Mouse (Mus musculus) testis, postnatal 14 days (tissue): ENCODE data around the gene Gsk3a.
A peak's percentile ranks its signal among the peaks of the same experiment; 100 is the strongest.

Source experiments
- DNase-seq: peaks from one replicate; pipeline ENCODE4 v3.0.0; 2021; ENCODE audit warnings: low spot score

Gsk3a gene

DNA sequence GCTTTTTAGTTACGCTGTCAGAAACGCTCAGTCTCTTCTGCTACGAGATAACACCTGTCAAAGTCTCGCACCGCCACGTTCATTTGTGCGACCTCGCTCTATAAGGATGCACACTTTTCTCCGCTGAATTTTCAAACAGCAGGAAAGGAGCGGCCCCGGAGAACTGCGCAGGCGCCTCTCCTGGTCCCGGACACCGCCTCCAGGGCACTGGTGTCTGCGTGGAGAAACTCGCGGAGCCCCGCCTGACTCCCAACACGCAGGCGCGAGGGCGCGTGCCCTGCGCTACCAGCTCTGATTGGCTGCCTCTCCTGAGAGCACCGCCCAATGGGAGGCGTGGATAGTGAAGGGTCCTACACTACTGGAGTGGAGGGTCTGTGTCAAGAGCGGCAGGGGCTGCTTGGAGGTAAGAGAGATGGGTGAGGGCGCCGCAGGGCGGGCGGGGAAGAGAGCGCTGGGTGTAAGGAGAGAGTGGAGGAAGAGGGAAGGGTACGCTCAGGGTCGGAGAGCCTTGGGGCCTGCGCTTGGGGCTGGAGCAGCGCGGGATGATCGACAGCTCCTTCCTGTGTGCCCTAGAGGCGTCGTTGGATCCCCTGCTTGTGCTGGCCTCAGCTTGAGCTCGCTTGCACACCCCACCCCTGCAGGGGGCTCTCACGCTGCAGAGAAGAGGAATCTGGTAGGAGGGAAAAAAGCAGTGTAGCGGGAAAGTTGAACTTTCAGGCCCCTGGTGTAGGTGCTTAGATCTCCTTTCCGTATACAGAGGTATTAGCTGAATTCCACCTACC lies 16.4 kb downstream of the Gsk3a start, which contains the start of gene Zfp526:
Gene Zfp526 (plus strand): TSS at position 324 of the 782 bp plus-strand sequence.
- peak; percentile 96 for DNase-seq

DNA sequence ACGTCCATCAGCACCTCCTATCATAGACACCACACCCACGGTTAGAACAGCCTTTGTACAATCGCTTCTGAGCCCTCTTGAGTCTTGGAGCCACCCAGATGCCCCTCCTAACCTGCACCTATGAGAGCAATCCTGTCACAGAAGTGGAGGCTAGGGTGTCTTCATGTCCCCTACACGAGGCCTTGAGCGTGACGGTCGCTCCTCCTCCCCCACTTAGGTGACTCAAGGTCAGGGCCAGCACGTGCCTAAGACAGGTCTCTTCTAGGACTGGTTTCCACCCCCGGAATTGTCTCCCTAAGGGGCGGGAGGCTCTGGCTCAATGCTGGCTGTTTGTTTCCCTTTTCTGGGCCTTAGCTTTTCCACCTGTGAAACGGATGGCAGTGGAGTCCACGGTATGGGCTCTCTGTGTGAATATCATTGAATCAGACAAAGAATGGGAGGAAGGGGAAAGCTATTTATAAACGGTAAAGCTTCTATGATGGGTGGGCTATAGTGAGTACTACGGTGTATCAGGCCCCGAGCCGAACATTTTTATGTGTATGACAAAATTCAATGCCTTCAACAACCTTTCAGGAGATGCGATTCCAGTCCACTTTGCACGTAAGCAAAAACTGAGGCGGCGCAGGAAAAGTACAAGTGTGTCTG lies 17.1 kb downstream of the Gsk3a start, which contains the start of gene Dedd2:
Gene Dedd2 (minus strand): TSS at position 159 of the 645 bp plus-strand sequence.
- DNase-seq = peak; percentile 53

- DNase-seq = peak; percentile 93
These were observed 17.7 kb downstream of the Gsk3a start for GRCm38 (mm10) chr7:25219756-25220456.

GRCm38 (mm10) chr7:25219416-25219750 lies 18.3 kb downstream of the Gsk3a start:
- no peak for DNase-seq

GRCm38 (mm10) chr7:25218705-25219415 lies 18.8 kb downstream of the Gsk3a start:
- DNase-seq = peak; percentile 52

DNA sequence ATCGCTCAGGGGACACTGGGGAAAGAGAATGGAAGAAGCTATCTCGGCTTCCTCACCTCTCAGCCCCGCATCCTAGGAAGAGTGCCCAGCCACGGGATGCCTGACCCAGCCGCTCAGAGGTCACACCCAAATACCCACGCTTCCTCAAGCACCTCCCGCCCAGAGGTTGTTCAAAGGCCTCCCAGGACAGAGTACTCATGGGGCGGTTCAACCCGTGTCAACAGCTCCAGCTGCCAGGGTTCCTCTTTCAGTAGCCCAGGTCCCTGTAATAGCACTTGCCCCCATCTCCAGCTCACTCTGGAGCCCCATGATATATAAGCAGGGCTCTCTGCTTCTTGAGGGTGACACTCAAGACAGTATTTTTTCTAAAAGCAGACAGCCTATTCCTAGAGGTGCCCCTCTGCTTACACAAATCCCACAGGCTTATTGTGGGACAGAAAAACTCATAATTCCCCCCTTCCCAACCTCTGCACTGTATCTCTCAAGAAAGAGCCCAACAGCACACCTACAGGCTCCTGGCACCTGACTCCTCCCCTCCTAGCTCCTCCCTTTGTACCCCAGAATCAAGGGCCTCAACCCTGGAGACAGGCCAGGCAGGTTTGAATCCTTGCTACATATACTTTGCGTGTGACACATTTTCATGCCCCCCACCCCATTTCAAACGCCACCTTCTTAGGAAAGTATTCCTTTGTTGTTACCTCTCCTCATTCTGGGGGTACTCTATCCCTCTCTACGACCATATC lies 19.8 kb downstream of the Gsk3a start:
- DNase-seq = no peak

GRCm38 (mm10) chr7:25214172-25214571 lies 23.5 kb downstream of the Gsk3a start:
- peak; percentile 60 for DNase-seq

- no peak for DNase-seq
These were observed 24.6 kb downstream of the Gsk3a start for GRCm38 (mm10) chr7:25213099-25213498.

GRCm38 (mm10) chr7:25210482-25210881 lies 27.2 kb downstream of the Gsk3a start:
- DNase-seq = no peak

DNA sequence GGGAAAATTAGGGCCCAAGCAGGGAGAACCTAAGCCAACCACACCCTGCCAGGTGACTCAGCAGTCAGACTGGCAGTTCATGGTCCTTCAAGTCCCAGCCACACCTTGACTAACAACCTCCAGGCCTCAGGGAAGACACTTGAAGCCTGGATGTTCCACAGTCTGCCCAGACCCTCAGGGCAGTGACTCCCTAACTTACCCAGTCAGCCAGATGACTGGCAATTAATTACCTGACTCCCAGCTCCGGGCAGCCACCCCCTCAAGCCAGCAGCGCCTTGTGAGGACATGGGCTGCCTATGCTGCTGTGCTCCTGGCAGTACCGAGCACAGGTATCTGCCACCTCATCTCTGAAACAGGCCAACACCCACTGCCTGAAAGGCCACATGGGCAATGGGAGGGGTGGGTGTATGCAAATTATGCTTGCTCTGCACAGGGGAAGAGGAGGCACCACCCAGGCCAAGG lies 28.5 kb downstream of the Gsk3a start:
- no peak for DNase-seq

DNA sequence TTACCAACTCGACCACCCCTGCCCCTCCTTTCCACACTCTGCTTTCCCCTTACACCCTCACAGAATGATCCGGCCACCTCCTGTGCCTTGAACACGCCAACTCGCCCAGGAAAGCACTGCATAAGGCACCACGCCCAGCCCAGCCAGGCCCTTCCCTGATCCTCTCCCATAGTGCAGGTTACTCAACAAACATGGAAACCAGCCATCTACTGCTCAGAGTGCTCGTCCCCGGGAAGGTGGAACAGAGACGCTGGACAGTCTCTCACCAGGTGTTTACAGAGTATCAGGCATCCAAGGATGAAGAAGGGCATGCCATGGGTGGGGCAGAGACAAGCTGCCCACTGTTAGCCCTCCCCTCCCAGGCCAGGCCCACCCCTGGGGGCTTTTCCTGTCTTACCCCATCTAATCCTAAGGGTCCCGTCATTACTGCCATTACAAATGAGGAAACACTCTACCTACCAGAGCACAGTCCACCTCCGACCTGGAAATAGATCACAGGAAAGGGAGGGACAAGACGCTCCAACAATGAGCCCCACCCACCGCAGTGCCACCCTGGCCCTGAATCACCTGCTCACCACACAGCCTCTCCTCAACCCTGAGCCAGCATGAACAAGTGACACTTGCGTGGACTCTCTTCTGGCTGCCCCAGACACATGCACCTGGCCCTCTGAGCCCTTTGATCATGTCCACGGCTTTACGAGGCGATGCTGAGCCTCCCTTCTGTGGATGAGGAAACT lies 31.4 kb downstream of the Gsk3a start:
- DNase-seq = no peak

- DNase-seq = no peak
These were observed 32.1 kb downstream of the Gsk3a start for GRCm38 (mm10) chr7:25205355-25206093.

GRCm38 (mm10) chr7:25203624-25204023 lies 34.0 kb downstream of the Gsk3a start:
- no peak for DNase-seq

- no peak for DNase-seq
These were observed 40.1 kb downstream of the Gsk3a start for GRCm38 (mm10) chr7:25197384-25198018.

- DNase-seq = no peak
These were observed 41.5 kb downstream of the Gsk3a start for GRCm38 (mm10) chr7:25196107-25196506.

- no peak for DNase-seq
These were observed 42.5 kb downstream of the Gsk3a start for GRCm38 (mm10) chr7:25195148-25195547.

DNA sequence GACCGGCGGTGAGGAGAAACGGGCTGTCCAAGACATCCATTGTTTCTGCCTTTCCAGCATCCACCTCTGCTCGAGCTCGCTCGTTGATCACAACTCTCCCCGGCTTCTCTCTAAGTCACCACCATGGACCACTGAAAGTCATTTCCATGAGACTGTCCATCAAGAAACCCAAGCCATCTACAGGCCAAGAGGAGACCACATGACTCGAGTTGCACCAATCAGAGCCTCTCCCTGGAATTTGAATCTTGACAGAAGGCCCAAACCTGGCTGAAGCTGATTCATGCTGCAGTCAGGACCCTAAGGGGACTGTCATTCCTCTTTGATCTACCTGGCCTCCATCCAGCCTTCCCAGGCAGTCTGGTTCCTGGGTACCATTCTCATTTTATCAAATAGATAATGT lies 45.5 kb downstream of the Gsk3a start:
- no peak for DNase-seq

DNA sequence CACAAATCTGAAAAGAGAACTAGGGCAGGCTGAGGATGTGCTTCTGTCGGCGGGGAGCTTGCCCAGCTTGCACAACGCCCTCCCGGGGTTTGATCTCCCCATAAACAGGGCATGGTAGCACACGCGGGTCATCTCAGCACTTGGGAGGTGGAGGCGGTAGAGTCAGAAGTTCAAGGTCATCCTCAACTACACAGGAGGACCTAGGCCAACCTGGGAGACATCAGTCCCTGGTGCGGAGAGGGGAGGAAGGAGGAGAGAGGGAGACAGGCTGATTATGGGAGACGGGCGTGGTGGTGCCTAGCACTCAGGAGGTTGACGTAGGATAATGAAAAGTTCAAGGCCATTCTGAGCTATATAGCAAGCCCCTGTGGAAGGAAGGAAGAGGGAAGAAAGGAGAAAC lies 46.8 kb downstream of the Gsk3a start:
- DNase-seq = no peak
